In genomic region chr9:67837311-67837710, GRCm38 (mm10) we compare ENCODE assay signal across 32 mouse cellular contexts. TPM values are rescaled to one million over a fixed set of nuclear protein-coding genes. Genes with fewer than 3 reads are reported as not detected.
"Had no signal": no experiment of that assay in that cellular context is flagged by ENCODE, and none has a peak within 500 bp of the region (broad histone marks: within the 10 kb centered on the region; RNA-seq: fewer than 3 reads in every experiment).

No protein-coding gene starts in this region.

- DNase-seq: heart, adult 18-20 months; heart, adult 2 months; heart, postnatal 10 days; heart, postnatal 14 days; heart, postnatal 36 days; heart, postnatal 4 days; kidney, adult 18-20 months; kidney, postnatal 10 days; layer of hippocampus, adult 9-11 months; layer of hippocampus, postnatal 36 days had no signal

- H3K9ac ChIP-seq: heart, embryonic 12.5 days; heart, embryonic 13.5 days; heart, embryonic 15.5 days; hindbrain, embryonic 12.5 days; hindbrain, embryonic 13.5 days; hindbrain, embryonic 14.5 days; hindbrain, embryonic 15.5 days; intestine, embryonic 15.5 days; kidney, embryonic 15.5 days had no signal

- ATAC-seq: hindbrain, embryonic 16.5 days; hindbrain, postnatal 0 days; inflammation-experienced regulatory T-cells, adult 6 months; intestine, embryonic 15.5 days; intestine, embryonic 16.5 days; intestine, postnatal 0 days had no signal

- H3K4me2 ChIP-seq: heart, embryonic 11.5 days; heart, embryonic 12.5 days; heart, embryonic 13.5 days; heart, embryonic 15.5 days; hindbrain, embryonic 12.5 days; hindbrain, embryonic 13.5 days; hindbrain, embryonic 14.5 days; hindbrain, embryonic 15.5 days; intestine, embryonic 15.5 days; kidney, embryonic 15.5 days had no signal

- H3K36me3 ChIP-seq: heart, embryonic 10.5 days; heart, embryonic 12.5 days; heart, embryonic 13.5 days; heart, embryonic 15.5 days; hindbrain, embryonic 10.5 days; hindbrain, embryonic 12.5 days; hindbrain, embryonic 13.5 days; hindbrain, embryonic 15.5 days; intestine, embryonic 15.5 days; kidney, embryonic 15.5 days had no signal

- H3K9me3 ChIP-seq: heart, embryonic 15.5 days; hindbrain, embryonic 10.5 days; hindbrain, embryonic 12.5 days; hindbrain, embryonic 13.5 days; hindbrain, embryonic 15.5 days; intestine, embryonic 15.5 days; kidney, embryonic 15.5 days had no signal

- H3K27ac ChIP-seq: heart, adult 2 months; heart, embryonic 10.5 days; heart, embryonic 13.5 days; heart, embryonic 15.5 days; hindbrain, embryonic 10.5 days; hindbrain, embryonic 12.5 days; hindbrain, embryonic 13.5 days; hindbrain, embryonic 14.5 days; hindbrain, embryonic 15.5 days; hindbrain, postnatal 0 days; intestine, embryonic 15.5 days; kidney, embryonic 15.5 days; kidney, postnatal 0 days; layer of hippocampus, adult 2 months; left cerebral cortex, adult 2 months had no signal

- H3K4me3 ChIP-seq: heart, adult 2 months; heart, embryonic 10.5 days; heart, embryonic 12.5 days; heart, embryonic 13.5 days; heart, embryonic 15.5 days; hindbrain, embryonic 10.5 days; hindbrain, embryonic 12.5 days; hindbrain, embryonic 13.5 days; hindbrain, embryonic 15.5 days; intestine, embryonic 15.5 days; kidney, embryonic 15.5 days; layer of hippocampus, adult 2 months; left cerebral cortex, adult 2 months had no signal

RNA-seq across cellular contexts. Expression of gene C2cd4a, which starts 5.2 kb away (rescaled TPM):
- polyA plus RNA-seq: heart, postnatal 0 days; hindbrain, embryonic 10.5 days; hindbrain, embryonic 11.5 days; hindbrain, embryonic 12.5 days; inflammation-experienced regulatory T-cells, adult 6 months had no signal
